Mouse (Mus musculus): ENCODE results near the gene Vps9d1.

Gene Vps9d1

DNA sequence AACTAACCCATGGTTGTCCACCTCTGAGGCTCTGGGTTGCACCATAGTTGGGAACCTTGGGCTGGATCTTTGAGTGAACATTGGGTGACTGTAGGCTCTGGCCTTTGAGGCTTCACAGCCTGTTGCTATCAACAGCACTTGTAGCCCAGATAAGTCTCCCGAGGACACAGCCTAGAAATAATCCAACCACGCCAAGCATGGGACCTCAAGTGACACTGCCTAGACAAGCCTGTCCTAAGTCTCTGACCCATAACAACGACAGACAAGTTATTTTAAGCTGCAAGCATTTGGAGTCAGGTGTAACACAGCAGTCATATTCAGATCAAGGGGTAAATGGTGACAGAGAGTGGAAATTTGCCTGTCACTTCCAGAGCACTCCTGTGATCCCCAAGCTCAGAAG lies 38.7 kb downstream of the Vps9d1 start:
- in situ Hi-C loops (cut with MseI, MboI): loop anchor here in 1 of 2 experiments (25.0 kb wide), 1 partner anchor 103 kb away; the partner anchor contains the start of genes Cpne7 and Rpl13

DNA sequence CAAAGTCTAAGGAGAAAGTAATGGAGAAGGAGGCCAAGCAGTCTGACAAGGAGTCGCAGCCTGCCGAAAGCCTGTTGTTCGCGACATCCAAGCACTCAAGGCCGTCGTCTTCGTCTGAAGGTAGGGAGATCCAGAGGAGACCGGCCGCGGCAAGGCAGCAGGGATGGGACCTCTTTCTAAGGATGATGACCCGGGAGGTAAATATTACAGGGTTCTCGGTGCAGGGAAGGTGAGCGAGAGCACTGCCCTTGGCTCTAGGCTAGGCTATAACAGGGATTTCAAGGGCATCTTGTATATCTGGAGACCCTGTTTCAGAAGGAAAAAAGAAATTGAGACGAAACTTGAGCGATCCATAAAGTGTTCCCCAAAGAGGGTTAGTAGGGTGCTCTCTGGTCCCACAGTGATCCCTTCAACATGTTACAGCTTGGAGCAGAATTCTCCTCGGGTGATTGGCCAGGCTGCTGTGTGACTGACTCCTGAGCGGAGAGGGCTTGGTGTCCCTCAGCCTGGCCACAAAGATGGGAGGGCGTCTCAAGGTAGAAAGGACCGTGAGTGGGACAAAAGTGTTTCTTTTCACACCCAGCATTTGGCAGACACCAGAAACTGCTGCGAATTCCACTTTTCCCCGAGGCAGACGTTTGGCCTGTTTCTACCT lies 40.9 kb downstream of the Vps9d1 start:
- in situ Hi-C loops (cut with MseI, MboI): loop anchor here in 1 of 2 experiments (25.0 kb wide), 1 partner anchor 101 kb away; the partner anchor contains the start of genes Cpne7 and Rpl13

DNA sequence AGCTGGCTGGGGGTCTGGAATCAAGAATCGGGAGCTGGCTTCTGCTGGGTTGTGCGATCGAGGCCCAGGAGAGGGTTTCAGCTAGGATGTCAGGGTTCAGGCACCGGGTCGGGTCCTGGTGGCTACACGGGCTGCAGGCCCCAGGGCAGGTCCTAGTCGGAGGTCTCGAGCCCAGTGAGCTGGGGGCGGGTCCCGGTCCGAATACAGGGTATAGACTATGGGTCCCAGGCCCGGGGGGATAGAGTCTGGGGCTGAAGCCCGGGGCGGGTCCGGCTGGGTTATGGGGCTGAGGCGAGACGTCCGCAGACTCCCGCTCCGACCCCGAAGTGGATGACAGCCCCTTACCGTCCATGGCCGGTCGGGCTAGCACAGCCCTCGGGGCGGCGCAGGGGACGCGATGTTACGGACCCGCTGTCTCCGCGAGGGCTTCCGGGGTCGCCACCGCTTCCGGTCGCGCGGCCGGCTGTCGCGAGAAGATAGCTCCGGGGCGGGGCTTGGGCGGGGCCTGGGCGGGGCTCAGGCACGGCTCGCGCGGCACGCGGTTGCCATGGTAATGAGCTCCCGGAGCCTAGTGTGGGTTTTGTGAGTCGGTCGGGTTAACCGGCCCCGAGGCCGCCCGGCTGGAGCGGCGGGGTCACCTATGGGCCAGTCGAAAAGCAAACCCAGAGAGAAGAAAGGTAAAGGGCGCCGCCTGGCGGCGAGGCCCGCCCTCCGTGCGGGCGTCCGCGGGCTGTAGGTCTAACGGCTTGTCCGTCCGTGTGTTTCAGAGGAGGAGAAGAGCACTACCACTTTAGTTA lies 41.6 kb downstream of the Vps9d1 start, which contains the start of the genes Chmp1a and Spata33:
TSS of gene Chmp1a (minus strand) at position 443 of the 797 bp plus-strand sequence.
TSS of gene Spata33 (plus strand) at position 512 of the 797 bp plus-strand sequence.
- in situ Hi-C loops (cut with MseI, MboI): loop anchor here in 1 of 2 experiments (25.0 kb wide), 1 partner anchor 100 kb away; the partner anchor contains the start of genes Cpne7 and Rpl13

DNA sequence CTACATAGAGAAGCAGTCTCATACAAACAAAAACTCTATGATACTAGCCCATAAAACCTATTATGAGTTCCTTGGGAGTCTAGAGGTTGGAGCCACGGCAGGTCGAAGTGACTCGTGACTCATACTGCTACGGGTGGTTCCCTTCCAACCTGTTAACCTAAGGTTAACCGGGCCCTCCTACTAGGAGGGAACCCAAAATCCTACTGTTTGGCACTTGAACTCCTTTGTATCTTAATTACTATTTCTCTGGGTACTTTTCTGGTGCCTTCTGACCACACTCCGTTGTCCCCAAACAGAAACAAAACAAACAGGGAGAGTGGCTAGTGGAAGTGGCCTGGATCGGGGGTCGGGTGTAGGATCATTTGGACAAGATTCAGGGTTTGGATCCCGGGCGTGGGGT lies 42.3 kb downstream of the Vps9d1 start:
- in situ Hi-C loops (cut with MseI, MboI): loop anchor here in 1 of 2 experiments (25.0 kb wide), 1 partner anchor 100 kb away; the partner anchor contains the start of genes Cpne7 and Rpl13

DNA sequence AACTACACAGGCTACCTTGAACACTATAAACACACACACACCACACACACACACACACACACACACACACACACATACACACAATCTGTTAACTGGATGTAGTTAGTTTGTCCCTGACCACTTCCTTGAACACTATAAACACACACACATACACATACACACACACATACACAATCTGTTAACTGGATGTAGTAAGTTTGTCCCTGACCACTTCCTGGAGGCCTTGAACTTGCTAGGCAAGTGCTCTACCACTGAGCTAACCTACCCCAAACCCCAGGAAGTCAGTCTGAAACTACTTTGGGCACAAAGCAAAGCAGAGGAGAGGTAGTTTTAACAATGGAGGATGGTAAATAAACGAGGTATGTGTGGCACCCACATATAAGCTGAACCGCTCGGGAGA lies 50.6 kb downstream of the Vps9d1 start:
- in situ Hi-C loops (cut with MseI, MboI): loop anchor here in 1 of 2 experiments (25.0 kb wide), 1 partner anchor 91 kb away; the partner anchor contains the start of genes Cpne7 and Rpl13

DNA sequence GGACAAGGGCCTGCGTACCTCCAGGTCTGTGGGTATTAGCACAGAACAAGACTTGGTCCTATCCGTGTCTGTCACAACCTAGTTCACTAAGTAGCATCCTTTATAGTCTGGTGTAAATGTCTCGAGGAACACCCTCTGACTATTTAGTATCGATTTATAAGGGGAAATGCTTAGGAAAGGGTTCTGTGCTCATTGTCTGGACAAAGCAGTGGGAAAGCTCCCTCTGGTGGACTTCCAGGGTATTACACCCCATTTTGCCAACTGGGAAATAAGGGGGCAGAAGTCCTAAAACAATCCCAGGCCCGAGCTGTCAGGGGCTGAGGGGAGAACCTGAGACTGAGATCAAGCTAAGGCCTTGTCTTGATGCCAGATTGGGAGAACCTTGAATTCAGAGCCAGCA lies 51.9 kb downstream of the Vps9d1 start:
- in situ Hi-C loops (cut with MseI, MboI): loop anchor here in 1 of 2 experiments (25.0 kb wide), 1 partner anchor 90 kb away; the partner anchor contains the start of genes Cpne7 and Rpl13

DNA sequence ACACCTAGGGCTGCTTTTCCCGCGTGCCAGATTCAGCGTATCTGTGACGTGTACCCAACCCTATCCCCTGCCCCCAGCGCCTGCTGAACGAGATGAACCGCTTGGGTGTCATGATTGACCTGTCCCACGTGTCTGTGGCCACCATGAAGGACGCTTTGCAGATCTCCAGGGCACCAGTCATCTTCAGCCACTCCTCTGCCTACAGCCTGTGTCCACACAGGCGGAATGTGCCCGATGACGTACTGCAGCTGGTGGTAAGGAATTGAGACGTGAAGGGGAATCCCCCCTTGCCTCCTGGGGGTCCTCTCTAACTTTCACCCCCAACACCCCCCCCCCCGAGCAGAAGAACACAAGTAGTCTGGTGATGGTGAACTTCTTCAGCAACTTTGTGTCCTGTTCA lies 54.3 kb downstream of the Vps9d1 start:
- in situ Hi-C loops (cut with MseI, MboI): loop anchor here in 1 of 2 experiments (5.0 to 25.0 kb wide), 2 partner anchors 38 to 88 kb away; partner anchors contain the start of genes Cpne7 and Rpl13

DNA sequence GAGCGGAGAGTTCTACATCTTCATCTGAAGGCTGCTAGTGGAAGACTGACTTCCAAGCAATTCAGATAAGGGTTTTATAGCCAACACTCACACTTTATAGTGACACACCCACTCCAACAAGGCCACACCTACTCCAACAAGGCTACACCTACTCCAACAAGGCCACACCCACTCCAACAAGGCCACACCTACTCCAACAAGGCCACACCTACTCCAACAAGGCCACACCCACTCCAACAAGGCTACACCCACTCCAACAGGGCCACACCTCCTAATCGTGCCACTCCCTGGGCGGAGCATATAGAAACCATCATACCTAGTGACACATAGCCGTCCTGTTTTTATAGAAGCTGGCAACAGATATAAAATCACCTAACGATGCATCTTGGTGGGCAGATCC lies 57.1 kb downstream of the Vps9d1 start:
- in situ Hi-C loops (cut with MseI, MboI): loop anchor here in 1 of 2 experiments (5.0 kb wide), 1 partner anchor 35 kb away; no protein-coding TSS in a partner anchor

DNA sequence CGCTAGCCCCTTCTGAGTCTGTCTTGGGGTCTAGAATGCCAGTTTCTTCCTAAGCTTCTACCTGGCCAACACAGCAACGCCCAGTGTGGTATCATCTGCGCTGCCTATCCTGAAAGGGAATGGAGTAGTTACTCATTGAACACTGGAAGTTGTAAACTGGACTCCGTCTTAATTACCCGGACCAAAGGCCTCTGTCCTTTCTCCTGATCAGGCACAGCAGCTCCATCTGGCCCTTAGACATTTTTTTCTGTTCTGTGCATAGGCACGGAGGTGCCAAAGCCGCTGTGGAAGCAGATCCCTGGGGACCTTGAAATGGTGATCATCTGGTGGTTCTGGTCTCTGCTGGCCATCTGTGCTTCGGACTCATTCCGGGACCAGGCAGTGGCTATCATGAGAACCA lies 60.4 kb downstream of the Vps9d1 start:
- in situ Hi-C loops (cut with MseI, MboI): no loop called here
